Mouse (Mus musculus) gastrocnemius, postnatal 25 days (tissue): ENCODE measurements around the gene Trim75. TPM values are rescaled to one million over a fixed set of nuclear protein-coding genes. Genes with fewer than 3 reads are reported as not detected.

Experiments used
- DNase-seq: peaks from one replicate; pipeline ENCODE4 v3.0.0; 2022
- total RNA-seq, 2 experiments: library from RNA; stranded (reverse); gene quantifications; 1 replicate in 1 of 2; 2 replicates in 1 of 2; pipeline ENCODE4 v1.2.3; 2021

Trim75 gene
- total RNA-seq, 2 experiments from 2014 or later, result not detected

GRCm38 (mm10) chr8:64944831-64945230 is 42.8 kb downstream of the Trim75 start:
- DNase-seq, result no peak

GRCm38 (mm10) chr8:64942946-64943345 is 44.7 kb downstream of the Trim75 start:
- DNase-seq, result no peak

GRCm38 (mm10) chr8:64941495-64941894 is 46.1 kb downstream of the Trim75 start:
- peak; percentile 37 for DNase-seq

GRCm38 (mm10) chr8:64941019-64941418 is 46.6 kb downstream of the Trim75 start:
- no peak for DNase-seq

- no peak for DNase-seq
Observed at GRCm38 (mm10) chr8:64934997-64935396, 52.6 kb downstream of the Trim75 start.

Other genes starting within 250 kb of the Trim75 start
- gene Klhl2, start 137.8 kb downstream of the Trim75 start, total RNA-seq, result 1 to 10 TPM; 5.3 to 6.6 TPM
- 10 to 100 TPM; 13.4 to 14.4 TPM for gene Tmem192, start 40.6 kb downstream of the Trim75 start, total RNA-seq
- gene Trim61, start 30.7 kb upstream of the Trim75 start, total RNA-seq, result not detected
- gene Trim60, start 30.8 kb upstream of the Trim75 start, total RNA-seq, result not detected
- not detected for gene Apela, start 49.5 kb upstream of the Trim75 start, total RNA-seq
- not detected for gene Gm10663, start 87.2 kb upstream of the Trim75 start, total RNA-seq
- gene BC030870, start 141.7 kb upstream of the Trim75 start, total RNA-seq, result not detected